Mouse (Mus musculus): ENCODE data around the gene Tmem94. TPM values are rescaled to one million over a fixed set of nuclear protein-coding genes. Genes with fewer than 3 reads are reported as not detected.

Tmem94 gene
- polyA plus RNA-seq, 1 experiment from 2014 or later, result 12.4 TPM

Small RNA genes lying within 50 kb of the gene (microRNA-seq; reads per million reads assigned to microRNA genes)
- not detected for gene Mir5621

Other genes with a start within 250 kb of the Tmem94 start
- gene Sumo2, start 229.2 kb upstream of the Tmem94 start, polyA plus RNA-seq (2014; fragmentation: Nextera tagmentation; extraction: Ambion mirVana), result 1,356 and 1,420 TPM in 2 replicates
- 117 and 122 TPM in 2 replicates for gene Nup85, start 201.0 kb upstream of the Tmem94 start, polyA plus RNA-seq (2014; fragmentation: Nextera tagmentation; extraction: Ambion mirVana)
- 72.1 and 81.5 TPM in 2 replicates for gene Mrps7, start 161.5 kb upstream of the Tmem94 start, polyA plus RNA-seq (2014; fragmentation: Nextera tagmentation; extraction: Ambion mirVana)
- gene Gga3, start 161.4 kb upstream of the Tmem94 start, polyA plus RNA-seq (2014; fragmentation: Nextera tagmentation; extraction: Ambion mirVana), result 18.1 and 22.7 TPM in 2 replicates
- gene Mif4gd, start 152.5 kb upstream of the Tmem94 start, polyA plus RNA-seq (2014; fragmentation: Nextera tagmentation; extraction: Ambion mirVana), result 9.5 and 12.5 TPM in 2 replicates
- 38.3 and 50.1 TPM in 2 replicates for gene Slc25a19, start 137.1 kb upstream of the Tmem94 start, polyA plus RNA-seq (2014; fragmentation: Nextera tagmentation; extraction: Ambion mirVana)
- gene Grb2, start 56.8 kb upstream of the Tmem94 start, polyA plus RNA-seq (2014; fragmentation: Nextera tagmentation; extraction: Ambion mirVana), result 108 and 113 TPM in 2 replicates
- gene Caskin2, start 48.2 kb downstream of the Tmem94 start, polyA plus RNA-seq (2014; fragmentation: Nextera tagmentation; extraction: Ambion mirVana), result 8.0 and 8.9 TPM in 2 replicates
- 15.2 and 19.1 TPM in 2 replicates for gene Tsen54, start 49.3 kb downstream of the Tmem94 start, polyA plus RNA-seq (2014; fragmentation: Nextera tagmentation; extraction: Ambion mirVana)
- gene Llgl2, start 58.6 kb downstream of the Tmem94 start, polyA plus RNA-seq (2014; fragmentation: Nextera tagmentation; extraction: Ambion mirVana), result 0.70 and 1.3 TPM in 2 replicates
- gene Myo15b, start 93.0 kb downstream of the Tmem94 start, polyA plus RNA-seq (2014; fragmentation: Nextera tagmentation; extraction: Ambion mirVana), result not detected in 2 replicates
- gene Smim5, start 134.5 kb downstream of the Tmem94 start, polyA plus RNA-seq (2014; fragmentation: Nextera tagmentation; extraction: Ambion mirVana), result 0.52 and 1.6 TPM in 2 replicates
- 0.18 and 0.22 TPM in 2 replicates for gene Smim6, start 146.6 kb downstream of the Tmem94 start, polyA plus RNA-seq (2014; fragmentation: Nextera tagmentation; extraction: Ambion mirVana)
- 55.8 and 56.5 TPM in 2 replicates for gene Sap30bp, start 167.8 kb downstream of the Tmem94 start, polyA plus RNA-seq (2014; fragmentation: Nextera tagmentation; extraction: Ambion mirVana)
- 16.5 and 20.4 TPM in 2 replicates for gene Recql5, start 168.0 kb downstream of the Tmem94 start, polyA plus RNA-seq (2014; fragmentation: Nextera tagmentation; extraction: Ambion mirVana)
- 0.48 and 0.62 TPM in 2 replicates for gene Itgb4, start 209.3 kb downstream of the Tmem94 start, polyA plus RNA-seq (2014; fragmentation: Nextera tagmentation; extraction: Ambion mirVana)
- gene Galk1, start 247.3 kb downstream of the Tmem94 start, polyA plus RNA-seq (2014; fragmentation: Nextera tagmentation; extraction: Ambion mirVana), result 53.9 and 59.5 TPM in 2 replicates